Mouse (Mus musculus) liver, adult (tissue): ENCODE results near the gene Nhlh2.

Experiments used
- GATA4 ChIP-seq: IDR thresholded peaks from 2 replicates; pipeline ENCODE4 v1.6.1; 2014; ENCODE audit warnings: mild to moderate bottlenecking, low read length; ENCODE audit not compliant: insufficient replicate concordance

The Nhlh2 gene

GRCm38 (mm10) chr3:102053293-102053692 is 43.4 kb downstream of the Nhlh2 start:
- no peak for TF ChIP-seq GATA4

GRCm38 (mm10) chr3:102055878-102056277 is 46.0 kb downstream of the Nhlh2 start:
- no peak for TF ChIP-seq GATA4

GRCm38 (mm10) chr3:102060065-102060464 is 50.2 kb downstream of the Nhlh2 start:
- TF ChIP-seq GATA4, result no peak

- TF ChIP-seq GATA4, result no peak
These were observed 52.2 kb downstream of the Nhlh2 start for GRCm38 (mm10) chr3:102061923-102062670.

GRCm38 (mm10) chr3:102062671-102063010 is 52.8 kb downstream of the Nhlh2 start:
- TF ChIP-seq GATA4, result no peak

- no peak for TF ChIP-seq GATA4
These were observed 53.6 kb downstream of the Nhlh2 start for GRCm38 (mm10) chr3:102063273-102064120.

- TF ChIP-seq GATA4, result no peak
These were observed 54.7 kb downstream of the Nhlh2 start for GRCm38 (mm10) chr3:102064566-102064965.
